Mouse (Mus musculus) layer of hippocampus, adult 11-12 months (tissue): ENCODE data around the gene Fgfbp3.
A peak's percentile ranks its signal among the peaks of the same experiment; 100 is the strongest.
"Not testable (repeated sequence)": the region's sequence is repeated elsewhere in the genome, so short reads cannot be mapped to it uniquely, and the experiment has no call there.

ENCODE experiments used
- DNase-seq: peaks from one replicate; pipeline ENCODE4 v3.0.0; 2022; ENCODE audit warnings: low spot score

Gene Fgfbp3

GRCm38 (mm10) chr19:36910424-36911045 lies 8.9 kb downstream of the Fgfbp3 start:
- peak; percentile 51 for DNase-seq

- peak; percentile 63 for DNase-seq
These were observed 9.6 kb downstream of the Fgfbp3 start for GRCm38 (mm10) chr19:36909676-36910292.

- DNase-seq: no peak
These were observed 10.3 kb downstream of the Fgfbp3 start for GRCm38 (mm10) chr19:36909150-36909549.

- peak; percentile 34 for DNase-seq
These were observed 15.0 kb downstream of the Fgfbp3 start for GRCm38 (mm10) chr19:36904211-36905007.

- no peak for DNase-seq
These were observed 16.0 kb downstream of the Fgfbp3 start for GRCm38 (mm10) chr19:36903377-36903776.

- no peak for DNase-seq
These were observed 21.6 kb downstream of the Fgfbp3 start for GRCm38 (mm10) chr19:36897778-36898177.

GRCm38 (mm10) chr19:36896791-36897569 lies 22.4 kb downstream of the Fgfbp3 start:
- DNase-seq: no peak

GRCm38 (mm10) chr19:36891746-36892145 lies 27.7 kb downstream of the Fgfbp3 start:
- DNase-seq: no peak

- no peak for DNase-seq
These were observed 31.7 kb downstream of the Fgfbp3 start for GRCm38 (mm10) chr19:36887706-36888105.

- no peak for DNase-seq
These were observed 33.1 kb downstream of the Fgfbp3 start for GRCm38 (mm10) chr19:36886316-36886715.

- DNase-seq: peak; percentile 35
These were observed 36.3 kb downstream of the Fgfbp3 start for GRCm38 (mm10) chr19:36883119-36883518.

GRCm38 (mm10) chr19:36878743-36879495 lies 40.5 kb downstream of the Fgfbp3 start:
- DNase-seq: no peak

- no peak for DNase-seq
These were observed 42.1 kb downstream of the Fgfbp3 start for GRCm38 (mm10) chr19:36877329-36877728.

GRCm38 (mm10) chr19:36874651-36875050 lies 44.8 kb downstream of the Fgfbp3 start:
- no peak for DNase-seq

GRCm38 (mm10) chr19:36868675-36869074 lies 50.7 kb downstream of the Fgfbp3 start:
- not testable (repeated sequence) for DNase-seq
